Mouse (Mus musculus): ENCODE data around the gene Catip.
"Not testable (repeated sequence)": the region's sequence is repeated elsewhere in the genome, so short reads cannot be mapped to it uniquely, and the experiment has no call there.

- not testable (repeated sequence) for TF ChIP-seq CTCF (IDR thresholded peaks at IDR 0.05; ENCODE audit: extremely low read depth, insufficient read length, insufficient replicate concordance, low read depth, low read length); POLR2A (IDR thresholded peaks at IDR 0.05; ENCODE audit: low read depth, low read length)
Measured at GRCm38 (mm10) chr1:74340992-74341391, 20.9 kb upstream of the Catip start.
